Mouse (Mus musculus) cortical plate, adult 2 months (tissue): ENCODE results near the gene 6030468B19Rik.

ENCODE experiments used
- CTCF ChIP-seq: fragments of 200-500 bp; IDR thresholded peaks from 2 replicates; pipeline ENCODE4 v1.5.1; 2011; ENCODE audit warnings: mild to moderate bottlenecking, control low read depth, low read length; ENCODE audit not compliant: insufficient read depth; ENCODE audit errors: extremely low read depth
- POLR2A ChIP-seq: fragments of 200-500 bp; IDR thresholded peaks from 2 replicates; pipeline ENCODE4 v1.6.1; 2011; ENCODE audit warnings: mild to moderate bottlenecking, low read length, control low read depth; ENCODE audit not compliant: insufficient read depth; ENCODE audit errors: extremely low read depth

DNA sequence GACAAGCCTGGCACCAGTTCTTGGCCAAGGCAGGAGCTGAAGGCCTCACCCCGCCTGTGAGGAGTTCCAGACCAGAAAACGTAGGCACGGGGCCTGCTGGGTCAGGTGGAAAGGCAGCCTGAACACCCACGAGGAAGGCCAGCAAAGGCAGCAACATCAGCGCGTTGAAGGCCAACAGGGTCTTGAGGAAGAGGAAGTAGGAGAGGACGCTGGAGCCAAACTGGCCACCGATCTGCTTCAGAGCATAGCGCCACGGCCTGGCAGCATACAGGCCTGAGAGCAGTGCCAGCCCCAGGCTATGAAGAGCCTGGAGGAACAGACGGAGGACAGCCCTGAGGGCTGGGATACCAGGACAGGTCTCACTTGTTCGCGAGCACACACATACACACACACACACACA is 21.9 kb upstream of the 6030468B19Rik start:
- no peak for TF ChIP-seq POLR2A
- no peak for TF ChIP-seq CTCF
